Mouse (Mus musculus) urinary bladder, adult 2 months (tissue): ENCODE results near the gene Rxfp2. TPM values are rescaled to one million over a fixed set of nuclear protein-coding genes. Genes with fewer than 3 reads are reported as not detected.

Source experiments
- DNase-seq: peaks from one replicate; pipeline ENCODE4 v3.0.0; 2022; ENCODE audit warnings: low spot score
- polyA plus RNA-seq: library from polyadenylated mRNA; depleted of rRNA; stranded (reverse); fragments of >200 nt; gene quantifications from 2 replicates; pipeline ENCODE4 v1.2.3, GENCODE M21; 2012; rRNA removed

Gene Rxfp2
- polyA plus RNA-seq, 1 experiment = 0.15 TPM

- DNase-seq = no peak
These were observed 97.0 kb downstream of the Rxfp2 start for GRCm38 (mm10) chr5:150115271-150116092.

- DNase-seq = no peak
These were observed 97.9 kb downstream of the Rxfp2 start for GRCm38 (mm10) chr5:150116216-150116905.

DNA sequence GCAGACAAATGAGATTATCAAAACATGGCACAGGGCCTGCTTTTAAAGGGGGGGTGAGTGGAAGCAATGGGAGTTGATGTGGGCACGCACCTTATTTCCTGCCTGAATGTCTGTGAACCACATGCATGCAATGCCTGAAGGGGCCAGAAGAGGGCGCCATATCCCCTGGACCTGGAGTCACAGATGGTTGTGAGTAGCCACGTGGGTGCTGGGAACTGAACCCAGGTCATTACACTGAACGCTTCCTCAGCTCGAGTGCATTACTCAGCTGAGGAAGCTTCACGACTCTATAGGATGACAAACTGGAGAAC, 98.4 kb downstream of the Rxfp2 start:
- DNase-seq = no peak

DNA sequence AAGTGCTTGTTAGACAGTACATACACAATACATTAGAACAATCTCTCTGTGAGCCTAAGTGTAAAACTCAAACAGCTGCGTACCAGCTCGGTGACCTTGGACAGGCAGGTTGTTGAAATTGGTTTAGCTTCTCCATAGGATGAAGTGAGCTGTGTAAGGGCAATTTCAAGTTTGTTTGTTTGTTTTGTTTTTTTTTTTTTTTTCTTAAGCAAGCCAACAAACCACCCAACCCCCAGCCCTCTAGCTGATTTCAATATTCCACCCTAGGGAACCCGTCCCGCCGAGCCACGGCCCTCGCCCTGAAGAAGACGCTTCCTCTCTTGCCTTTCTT, 99.6 kb downstream of the Rxfp2 start:
- DNase-seq = no peak

GRCm38 (mm10) chr5:150118455-150119241, 100.2 kb downstream of the Rxfp2 start, which contains the start of gene Fry:
Gene Fry (plus strand): TSS chr5:150118645.
- DNase-seq = peak; percentile 89

- no peak for DNase-seq
These were observed 102.2 kb downstream of the Rxfp2 start for GRCm38 (mm10) chr5:150120676-150121075.

- no peak for DNase-seq
These were observed 103.6 kb downstream of the Rxfp2 start for GRCm38 (mm10) chr5:150122095-150122494.

GRCm38 (mm10) chr5:150122571-150122970, 104.1 kb downstream of the Rxfp2 start:
- no peak for DNase-seq

DNA sequence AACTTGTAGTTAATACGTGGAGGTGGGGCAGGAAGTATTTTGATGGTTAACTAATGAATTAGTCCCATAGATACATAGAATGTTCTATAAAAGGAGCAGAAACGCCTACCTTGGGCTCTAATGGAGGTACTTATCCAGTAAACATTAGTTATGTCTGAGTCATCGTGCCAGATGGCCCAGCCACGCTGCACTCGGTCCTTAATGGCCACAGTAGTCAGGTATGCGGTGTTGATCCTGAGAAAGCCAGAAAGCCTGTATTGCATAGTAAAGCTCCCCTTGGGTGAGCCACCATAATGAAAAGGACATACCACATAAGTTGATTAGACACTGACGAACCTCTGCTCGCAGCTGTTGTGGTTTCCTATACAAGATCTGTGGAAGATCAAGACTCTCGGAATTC, 107.4 kb downstream of the Rxfp2 start:
- DNase-seq = no peak

DNA sequence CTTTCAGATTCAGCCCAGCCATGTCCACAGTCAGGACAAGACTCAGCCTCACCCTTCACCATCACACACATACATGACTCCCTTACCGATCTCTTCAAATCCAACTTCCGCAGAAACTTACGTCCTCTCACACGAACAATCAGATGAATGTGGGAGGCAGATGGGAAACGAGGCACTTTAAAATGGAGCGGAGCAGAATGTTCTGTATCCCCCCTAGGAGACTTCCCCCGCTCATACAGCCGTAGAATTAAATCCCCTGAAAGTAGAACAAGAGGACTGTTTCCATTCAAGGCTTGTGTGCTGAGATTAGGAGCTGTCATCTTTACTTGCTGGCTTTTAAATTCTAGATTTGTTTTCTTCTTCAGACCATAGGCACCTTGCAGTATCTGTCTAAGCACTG, 110.0 kb downstream of the Rxfp2 start:
- no peak for DNase-seq

GRCm38 (mm10) chr5:150130144-150130543, 111.7 kb downstream of the Rxfp2 start:
- DNase-seq = no peak

DNA sequence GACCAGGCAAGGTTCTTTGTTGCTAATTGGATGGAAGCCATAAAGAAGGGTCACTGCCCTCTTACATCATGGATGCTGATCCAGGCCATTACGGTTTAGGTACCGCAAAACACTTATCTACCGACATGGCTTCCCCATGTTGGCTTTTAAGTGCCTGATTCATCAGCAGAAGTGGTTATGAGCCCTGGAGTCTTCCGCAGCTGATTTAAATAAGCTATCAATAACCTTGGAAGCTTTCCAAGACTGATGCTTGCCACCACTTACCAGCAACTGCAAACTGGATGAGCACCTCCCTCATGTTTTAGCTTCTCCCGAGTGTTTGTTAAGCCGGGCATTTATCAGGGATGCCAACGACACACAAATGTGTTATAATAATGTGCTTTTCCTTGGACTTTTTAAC, 112.7 kb downstream of the Rxfp2 start:
- no peak for DNase-seq

Other genes with a start within 250 kb of the Rxfp2 start
- 39.6 and 43.0 TPM in 2 replicates for gene Fry, start 100.0 kb downstream of the Rxfp2 start, polyA plus RNA-seq